Mouse (Mus musculus) MEL (cell line): Measurements from ENCODE around the gene Iqch. TPM values are rescaled to one million over a fixed set of nuclear protein-coding genes. Genes with fewer than 3 reads are reported as not detected.

Source experiments
- DNase-seq: peaks from one replicate; pipeline ENCODE4 v3.0.0; 2011; ENCODE audit warnings: low read depth, low spot score
- H3K27ac ChIP-seq: 2 replicates; pipeline ENCODE4 v1.5.1; 2012; ENCODE audit warnings: low read depth, mild to moderate bottlenecking, control low read depth, low read length, moderate library complexity; ENCODE audit not compliant: control insufficient read depth
- H3K27me3 ChIP-seq, 2 experiments: fragments of 150-350 bp in 1 of 2; sonication (generic) in 1 of 2; 2 replicates each; pipeline ENCODE4 v1.6.1; 2012; ENCODE audit warnings: low read length in 2 of 2, mild to moderate bottlenecking in 2 of 2, improper control_type of control experiment in 1 of 2, moderate library complexity in 1 of 2; ENCODE audit not compliant: insufficient read depth in 2 of 2, control insufficient read depth in 1 of 2
- H3K36me3 ChIP-seq, 2 experiments: 2 replicates each; pipeline ENCODE4 v1.6.1; 2012 to 2014; ENCODE audit warnings: low read length in 2 of 2, improper control_type of control experiment in 1 of 2, inconsistent platforms in 1 of 2, mild to moderate bottlenecking in 1 of 2; ENCODE audit not compliant: insufficient read depth in 2 of 2, control insufficient read depth in 1 of 2
- H3K4me1 ChIP-seq, 2 experiments: fragments of 150-350 bp in 1 of 2; sonication (generic) in 1 of 2; 2 replicates each; pipeline ENCODE4 v1.6.1; 2012; ENCODE audit warnings: low read length in 2 of 2, improper control_type of control experiment in 1 of 2, mild to moderate bottlenecking in 1 of 2; ENCODE audit not compliant: insufficient read depth in 2 of 2, control insufficient read depth in 1 of 2
- H3K4me3 ChIP-seq, 2 experiments: fragments of 150-350 bp in 1 of 2; sonication (generic) in 1 of 2; 2 replicates each; pipeline ENCODE4 v1.5.1; 2012; ENCODE audit warnings: low read depth in 2 of 2, low read length in 2 of 2, mild to moderate bottlenecking in 2 of 2, moderate library complexity in 2 of 2, control low read depth in 1 of 2, improper control_type of control experiment in 1 of 2; ENCODE audit not compliant: control insufficient read depth in 1 of 2, insufficient read depth in 1 of 2
- H3K79me2 ChIP-seq: 2 replicates; pipeline ENCODE4 v1.6.1; 2012; ENCODE audit warnings: mild to moderate bottlenecking, low read length, moderate library complexity; ENCODE audit not compliant: control insufficient read depth, poor library complexity, insufficient read depth
- H3K9ac ChIP-seq: 2 replicates; pipeline ENCODE4 v1.6.1; 2012; ENCODE audit warnings: low read depth, mild to moderate bottlenecking, control low read depth, low read length, moderate library complexity; ENCODE audit not compliant: control insufficient read depth, poor library complexity, severe bottlenecking
- H3K9me3 ChIP-seq: fragments of 150-350 bp; sonication (generic); replicated peaks from 2 replicates; pipeline ENCODE4 v1.6.1; 2012; ENCODE audit warnings: mild to moderate bottlenecking, low read length, improper control_type of control experiment, moderate library complexity; ENCODE audit not compliant: insufficient read depth
- BHLHE40 ChIP-seq: IDR thresholded peaks from 2 replicates; pipeline ENCODE4 v1.6.1; 2012; ENCODE audit warnings: low read depth, mild to moderate bottlenecking, inconsistent platforms, low read length, improper control_type of control experiment, borderline replicate concordance
- CHD1 ChIP-seq: IDR thresholded peaks from 2 replicates; pipeline ENCODE4 v1.6.1; 2012; ENCODE audit warnings: low read depth, mild to moderate bottlenecking, inconsistent platforms, low read length, improper control_type of control experiment
- E2F4 ChIP-seq: IDR thresholded peaks from 2 replicates; pipeline ENCODE4 v1.6.1; 2011; ENCODE audit warnings: low read depth, low read length, improper control_type of control experiment, borderline replicate concordance
- ELF1 ChIP-seq: IDR thresholded peaks from 2 replicates; pipeline ENCODE4 v1.6.1; 2014; ENCODE audit warnings: low read depth, mild to moderate bottlenecking, inconsistent platforms, low read length, improper control_type of control experiment, moderate library complexity
- EP300 ChIP-seq, 2 experiments: IDR thresholded peaks; 2 replicates each; pipeline ENCODE4 v1.6.1; 2011; ENCODE audit warnings: improper control_type of control experiment in 2 of 2, low read length in 2 of 2, low read depth in 1 of 2, mild to moderate bottlenecking in 1 of 2
- ETS1 ChIP-seq: IDR thresholded peaks from 2 replicates; pipeline ENCODE4 v1.6.1; 2012; ENCODE audit warnings: low read depth, mild to moderate bottlenecking, inconsistent platforms, low read length, improper control_type of control experiment, moderate library complexity
- JUND ChIP-seq: IDR thresholded peaks from 2 replicates; pipeline ENCODE4 v1.6.1; 2011; ENCODE audit warnings: low read depth, mild to moderate bottlenecking, improper control_type of control experiment, low read length
- KAT2A ChIP-seq: conservative IDR thresholded peaks from 2 replicates; pipeline ENCODE4 v1.6.1; 2012; ENCODE audit warnings: low read depth, low read length, improper control_type of control experiment, inconsistent platforms
- MAFK ChIP-seq: IDR thresholded peaks from 2 replicates; pipeline ENCODE4 v1.6.1; 2011; ENCODE audit warnings: low read depth, mild to moderate bottlenecking, low read length, improper control_type of control experiment, borderline replicate concordance
- MEF2A ChIP-seq: IDR thresholded peaks from 2 replicates; pipeline ENCODE4 v1.6.1; 2014; ENCODE audit warnings: low read depth, mild to moderate bottlenecking, inconsistent platforms, low read length, improper control_type of control experiment; ENCODE audit not compliant: poor library complexity, insufficient replicate concordance, severe bottlenecking; ENCODE audit errors: extremely low read depth
- MXI1 ChIP-seq: IDR thresholded peaks from 2 replicates; pipeline ENCODE4 v1.6.1; 2011; ENCODE audit warnings: mild to moderate bottlenecking, low read depth, low read length, improper control_type of control experiment
- NELFE ChIP-seq: IDR thresholded peaks from 2 replicates; pipeline ENCODE4 v1.6.1; 2011; ENCODE audit warnings: low read depth, low read length, improper control_type of control experiment
- NRF1 ChIP-seq: IDR thresholded peaks from 2 replicates; pipeline ENCODE4 v1.6.1; 2014; ENCODE audit warnings: low read depth, mild to moderate bottlenecking, inconsistent platforms, low read length, improper control_type of control experiment, moderate library complexity; ENCODE audit not compliant: poor library complexity, insufficient read depth, severe bottlenecking
- POLR2AphosphoS2 ChIP-seq: IDR thresholded peaks from 2 replicates; pipeline ENCODE4 v1.6.1; 2011; ENCODE audit warnings: low read length, improper control_type of control experiment
- RCOR1 ChIP-seq: IDR thresholded peaks from 2 replicates; pipeline ENCODE4 v1.6.1; 2012; ENCODE audit warnings: low read depth, mild to moderate bottlenecking, inconsistent platforms, low read length, improper control_type of control experiment
- TAL1 ChIP-seq: IDR thresholded peaks from 2 replicates; pipeline ENCODE4 v1.6.1; 2012; ENCODE audit warnings: mild to moderate bottlenecking, inconsistent platforms, low read length, moderate library complexity, mixed read lengths
- USF2 ChIP-seq, 2 experiments: IDR thresholded peaks; 2 replicates each; pipeline ENCODE4 v1.6.1; 2011 to 2012; ENCODE audit warnings: improper control_type of control experiment in 2 of 2, low read length in 2 of 2, borderline replicate concordance in 1 of 2, inconsistent platforms in 1 of 2, low read depth in 1 of 2, mild to moderate bottlenecking in 1 of 2; ENCODE audit not compliant: insufficient read depth in 1 of 2
- ZKSCAN1 ChIP-seq: IDR thresholded peaks from 2 replicates; pipeline ENCODE4 v1.6.1; 2012; ENCODE audit warnings: low read depth, mild to moderate bottlenecking, inconsistent platforms, low read length, improper control_type of control experiment, moderate library complexity
- polyA plus RNA-seq, 2 experiments: library from polyadenylated mRNA; stranded (reverse) in 1 of 2; unstranded in 1 of 2; fragments of >175 nt in 1 of 2; fragments of >200 nt in 1 of 2; gene quantifications; 2 replicates each; pipeline versions ENCODE4 v1.2.1 to v1.2.4; 2012; ENCODE audit warnings: low replicate concordance in 2 of 2, low read depth in 1 of 2; ENCODE audit not compliant: insufficient read length in 2 of 2, insufficient read depth in 1 of 2, missing spikeins in 1 of 2
- total RNA-seq: library from RNA; depleted of rRNA; stranded (reverse); fragments of 300-350 nt; gene quantifications from 2 replicates; pipeline ENCODE4 v1.2.3, GENCODE M21; 2012

Iqch gene
- total and polyA plus RNA-seq, 3 experiments: not detected

GRCm38 (mm10) chr9:63636113-63636512 lies 33.8 kb upstream of the Iqch start:
- DNase-seq: no peak
- H3K4me1 ChIP-seq: no peaks in the 10 kb centered on the region
- H3K27me3 ChIP-seq: no peaks in the 10 kb centered on the region
- TF ChIP-seq MXI1 (no peak), KAT2A (no peak)
- no peaks in the 10 kb centered on the region; a peak in 1 of 4 replicates for H3K36me3 ChIP-seq
- H3K4me3 ChIP-seq: no peak overlapping the region
- H3K27ac ChIP-seq: no peak overlapping the region
- H3K9ac ChIP-seq: no peak overlapping the region
- H3K79me2 ChIP-seq: no peaks in the 10 kb centered on the region
- H3K9me3 ChIP-seq: no peaks in the 10 kb centered on the region

GRCm38 (mm10) chr9:63633334-63633733 lies 31.0 kb upstream of the Iqch start:
- H3K9ac ChIP-seq: no peak overlapping the region
- H3K27ac ChIP-seq: no peak overlapping the region
- peaks cover 0 to 5% of the 10 kb centered on the region in 2 experiments; a peak in 2 of 4 replicates for H3K36me3 ChIP-seq
- H3K27me3 ChIP-seq: no peaks in the 10 kb centered on the region
- no peaks in the 10 kb centered on the region for H3K79me2 ChIP-seq
- no peaks in the 10 kb centered on the region for H3K4me1 ChIP-seq
- TF ChIP-seq RCOR1 (no peak), JUND (no peak), E2F4 (no peak), EP300 (IDR thresholded peaks at IDR 0.05; ENCODE audit: low read depth in 1 of 2, low read length in 2 of 2) (no peak), TAL1 (no peak), CHD1 (no peak), ELF1 (no peak), BHLHE40 (no peak), NELFE (no peak), NRF1 (no peak), ETS1 (no peak), MXI1 (no peak)
- TF ChIP-seq, all 39 proteins: peak for 0
- no peak for DNase-seq
- no peak overlapping the region for H3K4me3 ChIP-seq
- no peaks in the 10 kb centered on the region for H3K9me3 ChIP-seq

- no peak overlapping the region for H3K9ac ChIP-seq
- no peak overlapping the region for H3K4me3 ChIP-seq
- H3K27me3 ChIP-seq: no peaks in the 10 kb centered on the region
- no peak for DNase-seq
- no peak for TF ChIP-seq EP300 (IDR thresholded peaks at IDR 0.05; ENCODE audit: low read depth in 1 of 2, low read length in 2 of 2)
- no peak for TF ChIP-seq POLR2AphosphoS2
- TF ChIP-seq TAL1: no peak
- TF ChIP-seq MEF2A: no peak
- no peak for TF ChIP-seq ZKSCAN1
- TF ChIP-seq USF2 (IDR thresholded peaks at IDR 0.05; ENCODE audit: borderline replicate concordance in 1 of 2, insufficient read depth in 1 of 2, low read depth in 1 of 2, low read length in 2 of 2): no peak
- TF ChIP-seq MAFK: no peak
- no peaks in the 10 kb centered on the region for H3K79me2 ChIP-seq
- peaks cover 0 to 5% of the 10 kb centered on the region in 2 experiments; a peak in 2 of 4 replicates for H3K36me3 ChIP-seq
- H3K9me3 ChIP-seq: no peaks in the 10 kb centered on the region
- no peak overlapping the region for H3K27ac ChIP-seq
- no peaks in the 10 kb centered on the region for H3K4me1 ChIP-seq
Measured at GRCm38 (mm10) chr9:63632924-63633323, 30.6 kb upstream of the Iqch start.
